Mouse (Mus musculus) forebrain, embryonic 11.5 days (tissue): ENCODE measurements around the gene Cdk7. TPM values are rescaled to one million over a fixed set of nuclear protein-coding genes. Genes with fewer than 3 reads are reported as not detected.

Source experiments
- ATAC-seq: fragments of 200-750 bp; cut with Nextera tagmentation; replicated peaks from 2 replicates; pipeline ENCODE4 v1.8.0; 2017; ENCODE audit warnings: moderate TSS enrichment; ENCODE audit not compliant: low FRiP score
- DNase-seq: peaks from one replicate; pipeline ENCODE4 v3.0.0-alpha.2; 2017; ENCODE audit warnings: low spot score
- H3K27ac ChIP-seq: fragments of 300-500 bp; sonication (generic); 2 replicates; pipeline ENCODE4 v1.5.1; 2014; ENCODE audit warnings: low read depth, low read length
- H3K27me3 ChIP-seq: fragments of 300-500 bp; sonication (generic); 2 replicates; pipeline ENCODE4 v1.6.1; 2014; ENCODE audit warnings: mild to moderate bottlenecking, low read length, mixed read lengths; ENCODE audit not compliant: control insufficient read depth, insufficient read depth
- H3K36me3 ChIP-seq: fragments of 300-500 bp; sonication (generic); 2 replicates; pipeline ENCODE4 v1.6.1; 2014; ENCODE audit warnings: mild to moderate bottlenecking, low read length, moderate library complexity, mixed read lengths; ENCODE audit not compliant: control insufficient read depth, insufficient read depth
- H3K4me1 ChIP-seq: fragments of 300-500 bp; sonication (generic); replicated peaks from 2 replicates; pipeline ENCODE4 v1.6.1; 2014; ENCODE audit warnings: low read length, mixed read lengths; ENCODE audit not compliant: control insufficient read depth, insufficient read depth
- H3K4me2 ChIP-seq: fragments of 300-500 bp; sonication (generic); 2 replicates; pipeline ENCODE4 v1.6.1; 2014; ENCODE audit warnings: low read depth, mild to moderate bottlenecking, low read length, moderate library complexity, mixed read lengths; ENCODE audit not compliant: severe bottlenecking
- H3K4me3 ChIP-seq: fragments of 300-500 bp; sonication (generic); 2 replicates; pipeline ENCODE4 v1.5.1; 2014; ENCODE audit warnings: low read depth, low read length
- H3K9ac ChIP-seq: fragments of 300-500 bp; sonication (generic); 2 replicates; pipeline ENCODE4 v1.6.1; 2014; ENCODE audit warnings: low read length
- H3K9me3 ChIP-seq: fragments of 300-500 bp; sonication (generic); 2 replicates; pipeline ENCODE4 v1.6.1; 2016; ENCODE audit warnings: low read length, mixed read lengths; ENCODE audit not compliant: control insufficient read depth
- WGBS: fragments of 180-500 bp; shearing (Covaris S2); extraction: QIAGEN DNeasy Blood & Tissue Kit; methylation state at CpG from one replicate; pipeline ENCODE4 v1.1.7; 2014; 5-methylcytosine and 5-hydroxymethylcytosine counted together
- polyA plus RNA-seq: library from polyadenylated mRNA; unstranded; fragments of >200 nt; fragmentation: Nextera tagmentation; extraction: Ambion mirVana; gene quantifications from 2 replicates; pipeline ENCODE4 v1.2.1, GENCODE M21; 2014

Cdk7 gene
- polyA plus RNA-seq, 1 experiment from 2014 or later = 75.0 TPM

GRCm38 (mm10) chr13:100721656-100722055, 9.1 kb downstream of the Cdk7 start:
- H3K9ac ChIP-seq = no peak overlapping the region
- peaks cover 4% of the 10 kb centered on the region; the same call in 1 of the 2 replicates for H3K36me3 ChIP-seq
- no peaks in the 10 kb centered on the region for H3K9me3 ChIP-seq
- H3K4me2 ChIP-seq = no peak overlapping the region
- no peaks in the 10 kb centered on the region for H3K27me3 ChIP-seq
- H3K4me1 ChIP-seq = no peaks in the 10 kb centered on the region
- DNase-seq (no peak), ATAC-seq (no peak)
- WGBS = 91% methylated on average over 5 of the region's 5 CpGs
- no peak overlapping the region for H3K27ac ChIP-seq
- no peak overlapping the region for H3K4me3 ChIP-seq

- H3K27ac ChIP-seq = no peak overlapping the region
- no peak overlapping the region for H3K4me3 ChIP-seq
- peaks cover 9% of the 10 kb centered on the region; the same call in 1 of the 2 replicates for H3K36me3 ChIP-seq
- no peaks in the 10 kb centered on the region for H3K27me3 ChIP-seq
- ATAC-seq (no peak), DNase-seq (no peak)
- no peak overlapping the region for H3K9ac ChIP-seq
- 87% methylated on average over 6 of the region's 6 CpGs for WGBS
- H3K9me3 ChIP-seq = no peaks in the 10 kb centered on the region
- no peak overlapping the region for H3K4me2 ChIP-seq
- H3K4me1 ChIP-seq = no peaks in the 10 kb centered on the region
These were observed 15.3 kb downstream of the Cdk7 start for GRCm38 (mm10) chr13:100715467-100715866.

- DNase-seq (peak; percentile 9), ATAC-seq (no peak)
- Histone ChIP-seq H3K4me1 (no peaks in the 10 kb centered on the region), H3K9me3 (no peaks in the 10 kb centered on the region), H3K9ac (no peak overlapping the region), H3K27me3 (no peaks in the 10 kb centered on the region), H3K4me3 (no peak overlapping the region), H3K27ac (no peak overlapping the region), H3K36me3 (peaks cover 13% of the 10 kb centered on the region), H3K4me2 (no peak overlapping the region)
- 98% methylated on average over 7 of the region's 7 CpGs for WGBS
These were observed 24.5 kb downstream of the Cdk7 start for GRCm38 (mm10) chr13:100706206-100706605.

GRCm38 (mm10) chr13:100703468-100703867, 27.3 kb downstream of the Cdk7 start:
- ATAC-seq (no peak), DNase-seq (peak; percentile 28)
- Histone ChIP-seq H3K9me3 (no peaks in the 10 kb centered on the region), H3K4me1 (no peaks in the 10 kb centered on the region), H3K36me3 (peaks cover 17% of the 10 kb centered on the region), H3K27me3 (no peaks in the 10 kb centered on the region), H3K9ac (no peak overlapping the region), H3K4me3 (no peak overlapping the region), H3K27ac (no peak overlapping the region), H3K4me2 (no peak overlapping the region)
- WGBS = 97% methylated on average over 2 of the region's 2 CpGs

- WGBS = 96% methylated on average over 10 of the region's 10 CpGs
- DNase-seq = peak; percentile 2
These were observed 31.9 kb downstream of the Cdk7 start for GRCm38 (mm10) chr13:100698866-100699265.

GRCm38 (mm10) chr13:100697541-100697940, 33.2 kb downstream of the Cdk7 start:
- Histone ChIP-seq H3K27ac (no peak overlapping the region), H3K4me3 (no peak overlapping the region), H3K4me2 (no peak overlapping the region), H3K36me3 (peaks cover 7% of the 10 kb centered on the region; the same call in 1 of the 2 replicates), H3K9me3 (no peaks in the 10 kb centered on the region), H3K27me3 (no peaks in the 10 kb centered on the region), H3K4me1 (no peaks in the 10 kb centered on the region), H3K9ac (no peak overlapping the region)
- DNase-seq (peak; percentile 11), ATAC-seq (no peak)
- 99% methylated on average over 3 of the region's 3 CpGs for WGBS

More at GRCm38 (mm10) chr13:100698866-100699265, 31.9 kb downstream of the Cdk7 start:
- H3K27ac ChIP-seq = no peak overlapping the region
- ATAC-seq = no peak
- no peak overlapping the region for H3K9ac ChIP-seq
- H3K4me1 ChIP-seq = no peaks in the 10 kb centered on the region
- H3K36me3 ChIP-seq = peaks cover 12% of the 10 kb centered on the region; the same call in 1 of the 2 replicates
- H3K4me3 ChIP-seq = no peak overlapping the region
- H3K27me3 ChIP-seq = no peaks in the 10 kb centered on the region
- no peaks in the 10 kb centered on the region for H3K9me3 ChIP-seq
- no peak overlapping the region for H3K4me2 ChIP-seq

GRCm38 (mm10) chr13:100687513-100687912, 43.2 kb downstream of the Cdk7 start:
- no peak for ATAC-seq
- 63% methylated on average over 7 of the region's 7 CpGs for WGBS
- no peak overlapping the region for H3K9ac ChIP-seq

GRCm38 (mm10) chr13:100684355-100684754, 46.4 kb downstream of the Cdk7 start:
- ATAC-seq = no peak

More at GRCm38 (mm10) chr13:100687513-100687912, 43.2 kb downstream of the Cdk7 start:
- Histone ChIP-seq H3K4me3 (no peak overlapping the region), H3K9me3 (no peaks in the 10 kb centered on the region), H3K27me3 (no peaks in the 10 kb centered on the region), H3K4me2 (no peak overlapping the region), H3K4me1 (no peaks in the 10 kb centered on the region), H3K36me3 (no peaks in the 10 kb centered on the region), H3K27ac (no peak overlapping the region)
- no peak for DNase-seq

GRCm38 (mm10) chr13:100682837-100683236, 47.9 kb downstream of the Cdk7 start:
- no peak overlapping the region for H3K4me3 ChIP-seq
- no peaks in the 10 kb centered on the region for H3K36me3 ChIP-seq
- H3K4me2 ChIP-seq = no peak overlapping the region
- no peak for DNase-seq
- H3K4me1 ChIP-seq = no peaks in the 10 kb centered on the region
- H3K9ac ChIP-seq = no peak overlapping the region
- WGBS = 85% methylated on average over 2 of the region's 2 CpGs
- ATAC-seq = no peak
- no peak overlapping the region for H3K27ac ChIP-seq
- H3K27me3 ChIP-seq = no peaks in the 10 kb centered on the region
- no peaks in the 10 kb centered on the region for H3K9me3 ChIP-seq

More at GRCm38 (mm10) chr13:100684355-100684754, 46.4 kb downstream of the Cdk7 start:
- Histone ChIP-seq H3K36me3 (no peaks in the 10 kb centered on the region), H3K27ac (no peak overlapping the region), H3K4me1 (no peaks in the 10 kb centered on the region), H3K4me2 (no peak overlapping the region), H3K4me3 (no peak overlapping the region), H3K27me3 (no peaks in the 10 kb centered on the region), H3K9me3 (no peaks in the 10 kb centered on the region), H3K9ac (no peak overlapping the region)
- no peak for DNase-seq
- 75% methylated on average over 2 of the region's 2 CpGs for WGBS
